Mouse (Mus musculus): ENCODE measurements around the gene Ptger1.

Gene Ptger1

GRCm38 (mm10) chr8:83665969-83666865 lies at the start of gene Ptger1:
Gene Ptger1, plus strand, starts transcription at chr8:83666678.
- H3K4me3 ChIP-seq (replicated peaks; ENCODE audit: low read length): peak within 1 kb of the TSS; percentile 76
- H3K9me3 ChIP-seq (ENCODE audit: low read length): no peaks in the 10 kb centered on the region; the same call in 1 of the 2 replicates
- no peak for TF ChIP-seq CTCF (conservative IDR thresholded peaks at IDR 0.05; ENCODE audit: low read length)
- TF ChIP-seq NANOG (IDR thresholded peaks at IDR 0.05; ENCODE audit: borderline replicate concordance, low read length): no peak
- TF ChIP-seq POU5F1 (IDR thresholded peaks at IDR 0.05; ENCODE audit: borderline replicate concordance, low read length): no peak
- peaks cover 61% of the 10 kb centered on the region for H3K36me3 ChIP-seq (ENCODE audit: insufficient read depth, low read length)
- peaks cover 22% of the 10 kb centered on the region for H3K27me3 ChIP-seq (ENCODE audit: insufficient read depth, low read length)
- H3K4me1 ChIP-seq (replicated peaks; ENCODE audit: low read depth, low read length): peaks cover 71% of the 10 kb centered on the region

DNA sequence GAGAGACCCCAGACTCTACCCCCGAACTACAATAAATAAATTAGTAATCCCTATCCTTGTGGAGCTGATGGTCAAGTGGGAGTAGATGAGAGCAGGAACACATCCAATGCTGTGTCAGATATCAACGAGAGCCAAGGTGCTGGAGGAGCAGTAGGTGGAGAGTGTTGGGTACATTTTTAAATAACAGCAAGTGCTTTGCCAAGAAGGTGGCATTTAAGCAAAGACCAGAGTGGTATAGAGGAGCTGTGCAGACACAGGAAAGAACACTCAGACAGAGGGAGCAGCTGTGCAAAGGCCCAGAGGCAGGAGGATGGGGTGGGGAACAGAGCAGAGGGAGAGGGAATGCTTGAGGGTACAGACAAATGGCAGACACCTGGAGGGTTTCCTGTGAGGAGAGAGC lies 49.4 kb upstream of the Ptger1 start:
- Histone ChIP-seq H3K4me3 (replicated peaks; ENCODE audit: low read length) (no peak overlapping the region), H3K36me3 (ENCODE audit: insufficient read depth, low read length) (peaks cover 23% of the 10 kb centered on the region), H3K4me1 (replicated peaks; ENCODE audit: low read depth, low read length) (peaks cover 4% of the 10 kb centered on the region), H3K27me3 (ENCODE audit: insufficient read depth, low read length) (no peaks in the 10 kb centered on the region), H3K9me3 (ENCODE audit: low read length) (no peaks in the 10 kb centered on the region)
- TF ChIP-seq NANOG (IDR thresholded peaks at IDR 0.05; ENCODE audit: borderline replicate concordance, low read length) (no peak), POU5F1 (IDR thresholded peaks at IDR 0.05; ENCODE audit: borderline replicate concordance, low read length) (no peak), CTCF (conservative IDR thresholded peaks at IDR 0.05; ENCODE audit: low read length) (no peak)

- H3K4me1 ChIP-seq (replicated peaks; ENCODE audit: low read depth, low read length): peaks cover 10% of the 10 kb centered on the region
- no peak for TF ChIP-seq NANOG (IDR thresholded peaks at IDR 0.05; ENCODE audit: borderline replicate concordance, low read length)
- no peak for TF ChIP-seq POU5F1 (IDR thresholded peaks at IDR 0.05; ENCODE audit: borderline replicate concordance, low read length)
- H3K36me3 ChIP-seq (ENCODE audit: insufficient read depth, low read length): peaks cover 8% of the 10 kb centered on the region
- H3K9me3 ChIP-seq (ENCODE audit: low read length): no peaks in the 10 kb centered on the region
- no peaks in the 10 kb centered on the region; the same call in 1 of the 2 replicates for H3K27me3 ChIP-seq (ENCODE audit: insufficient read depth, low read length)
- H3K4me3 ChIP-seq (replicated peaks; ENCODE audit: low read length): no peak overlapping the region
Measured at GRCm38 (mm10) chr8:83618566-83618965, 47.9 kb upstream of the Ptger1 start.

DNA sequence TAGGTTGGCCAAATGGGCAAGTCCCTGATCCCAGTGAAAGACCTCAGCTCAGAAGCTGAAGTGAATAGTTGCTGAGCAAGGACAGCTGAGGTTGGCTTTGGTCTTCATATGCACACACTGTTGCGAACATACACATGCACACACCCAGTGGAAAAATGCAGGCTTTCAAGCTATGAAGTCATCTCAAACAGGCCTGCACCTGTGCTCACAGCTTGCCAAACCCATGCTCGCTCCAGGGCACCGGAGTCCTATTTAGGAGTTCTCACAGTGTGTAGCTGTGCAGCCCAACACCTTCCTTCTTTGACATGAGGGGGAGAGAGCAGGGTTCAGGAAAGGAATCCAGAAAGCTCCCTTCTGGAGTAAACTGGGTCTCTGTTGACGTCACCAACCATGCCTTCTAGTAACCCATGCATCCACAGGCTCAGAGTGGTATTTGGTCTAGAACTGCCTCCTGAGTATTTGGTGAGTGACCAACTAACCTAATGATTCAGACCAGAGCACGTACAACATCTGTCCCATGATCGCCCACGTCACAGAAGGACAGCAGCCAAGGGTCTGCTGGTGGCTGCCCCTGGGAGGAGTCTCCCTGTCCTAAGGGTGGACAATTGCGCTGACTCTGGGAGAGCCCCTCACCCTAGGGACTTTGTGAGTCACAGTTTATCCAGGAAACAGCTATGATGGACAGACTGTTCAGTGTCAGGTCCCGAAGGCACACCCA lies 46.8 kb upstream of the Ptger1 start:
- Histone ChIP-seq H3K27me3 (ENCODE audit: insufficient read depth, low read length) (no peaks in the 10 kb centered on the region; the same call in 1 of the 2 replicates), H3K9me3 (ENCODE audit: low read length) (no peaks in the 10 kb centered on the region), H3K36me3 (ENCODE audit: insufficient read depth, low read length) (no peaks in the 10 kb centered on the region), H3K4me3 (replicated peaks; ENCODE audit: low read length) (no peak overlapping the region), H3K4me1 (replicated peaks; ENCODE audit: low read depth, low read length) (peaks cover 16% of the 10 kb centered on the region)
- TF ChIP-seq CTCF (conservative IDR thresholded peaks at IDR 0.05; ENCODE audit: low read length) (no peak), POU5F1 (IDR thresholded peaks at IDR 0.05; ENCODE audit: borderline replicate concordance, low read length) (no peak), NANOG (IDR thresholded peaks at IDR 0.05; ENCODE audit: borderline replicate concordance, low read length) (no peak)

DNA sequence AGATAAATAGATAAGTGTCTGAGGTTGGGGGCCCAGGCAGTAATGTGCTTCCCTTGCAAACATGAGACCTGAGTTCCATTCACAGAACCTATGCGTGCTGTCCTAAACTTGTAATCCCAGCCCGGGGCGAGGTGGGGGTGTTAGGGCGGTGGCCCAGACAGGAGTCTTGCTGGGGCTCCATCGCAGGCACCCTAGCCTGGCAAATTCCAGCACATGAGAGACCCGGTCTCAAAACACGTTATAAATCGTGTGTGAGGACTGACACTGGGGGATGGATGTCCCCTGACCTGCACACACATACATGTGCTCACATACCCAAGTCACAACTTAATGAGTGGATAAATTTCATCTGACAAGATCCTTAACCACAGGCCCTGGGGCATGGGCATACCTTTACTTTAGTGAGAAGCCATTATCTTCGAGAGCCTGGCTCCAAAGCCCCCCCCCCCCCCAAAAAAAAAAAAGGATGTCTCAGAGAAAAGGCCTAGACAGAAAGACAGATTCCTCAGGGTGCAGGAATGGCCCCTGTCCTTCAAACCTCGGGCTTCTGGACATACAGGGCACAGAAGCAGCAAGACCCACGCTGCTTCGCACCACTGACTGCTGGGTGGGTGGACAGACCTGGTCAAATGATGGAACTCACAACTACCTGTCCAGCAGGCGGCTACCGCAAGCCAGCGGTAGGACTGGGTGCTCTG lies 44.6 kb upstream of the Ptger1 start:
- Histone ChIP-seq H3K4me3 (replicated peaks; ENCODE audit: low read length) (peak overlapping the region; percentile 56; the same call in 1 of the 2 replicates), H3K4me1 (replicated peaks; ENCODE audit: low read depth, low read length) (peaks cover 16% of the 10 kb centered on the region), H3K9me3 (ENCODE audit: low read length) (no peaks in the 10 kb centered on the region), H3K36me3 (ENCODE audit: insufficient read depth, low read length) (no peaks in the 10 kb centered on the region), H3K27me3 (ENCODE audit: insufficient read depth, low read length) (no peaks in the 10 kb centered on the region; the same call in 1 of the 2 replicates)
- no peak for TF ChIP-seq NANOG (IDR thresholded peaks at IDR 0.05; ENCODE audit: borderline replicate concordance, low read length)
- no peak for TF ChIP-seq POU5F1 (IDR thresholded peaks at IDR 0.05; ENCODE audit: borderline replicate concordance, low read length)
- no peak for TF ChIP-seq CTCF (conservative IDR thresholded peaks at IDR 0.05; ENCODE audit: low read length)

DNA sequence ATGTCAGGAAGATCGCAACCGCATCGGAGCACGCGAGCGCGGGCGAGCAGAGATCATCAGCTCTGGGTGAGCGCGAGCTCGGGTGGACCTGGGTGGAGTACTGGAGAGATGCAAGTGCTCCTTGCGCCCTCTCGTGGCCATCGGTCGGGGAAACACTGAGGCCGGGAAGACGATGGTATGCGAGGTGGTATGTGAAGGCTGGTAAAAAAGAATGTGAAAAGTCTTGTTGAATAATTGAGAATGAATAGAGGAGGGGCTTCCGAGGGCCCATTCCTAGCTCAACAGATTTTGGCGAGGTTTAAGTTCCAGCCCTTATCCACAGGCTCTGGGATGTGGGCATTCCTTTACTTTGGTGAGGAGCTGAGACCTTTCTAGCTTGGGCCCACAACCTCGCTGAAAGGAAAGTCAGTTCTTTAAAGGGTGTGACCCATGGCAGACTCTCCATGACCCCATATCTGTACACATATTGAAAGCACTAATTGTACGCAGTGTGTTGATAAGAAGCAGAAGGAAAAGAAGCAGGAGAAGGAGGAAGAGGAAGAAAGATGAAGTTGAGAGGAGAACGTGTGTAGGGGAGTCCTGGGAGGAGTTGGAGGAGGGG lies 44.0 kb upstream of the Ptger1 start:
- peak overlapping the region; percentile 56; the same call in 1 of the 2 replicates for H3K4me3 ChIP-seq (replicated peaks; ENCODE audit: low read length)
- H3K27me3 ChIP-seq (ENCODE audit: insufficient read depth, low read length): no peaks in the 10 kb centered on the region; the same call in 1 of the 2 replicates
- no peaks in the 10 kb centered on the region for H3K9me3 ChIP-seq (ENCODE audit: low read length)
- peaks cover 16% of the 10 kb centered on the region for H3K4me1 ChIP-seq (replicated peaks; ENCODE audit: low read depth, low read length)
- H3K36me3 ChIP-seq (ENCODE audit: insufficient read depth, low read length): no peaks in the 10 kb centered on the region
- TF ChIP-seq NANOG (IDR thresholded peaks at IDR 0.05; ENCODE audit: borderline replicate concordance, low read length) (no peak), CTCF (conservative IDR thresholded peaks at IDR 0.05; ENCODE audit: low read length) (peak; percentile 41), POU5F1 (IDR thresholded peaks at IDR 0.05; ENCODE audit: borderline replicate concordance, low read length) (no peak)

DNA sequence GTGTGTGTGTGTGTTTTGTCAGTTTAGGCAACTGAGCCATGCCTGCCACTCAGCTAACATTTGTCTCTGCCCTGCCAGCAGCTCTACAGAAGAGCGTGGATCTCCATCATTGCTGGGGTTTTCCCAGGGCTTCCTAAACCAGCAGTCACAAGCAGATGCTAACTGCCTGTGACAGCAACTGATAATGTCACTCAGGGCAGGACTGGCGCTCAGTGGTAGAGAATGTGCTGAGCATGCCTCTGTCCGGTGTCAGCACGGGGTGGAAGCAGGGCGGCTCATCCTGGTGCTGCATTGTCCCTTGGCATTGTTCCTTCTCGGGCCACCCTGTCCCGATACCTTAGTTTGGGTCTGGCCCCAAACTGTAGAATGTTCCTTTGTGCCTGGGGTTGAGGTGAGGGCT lies 42.9 kb upstream of the Ptger1 start:
- Histone ChIP-seq H3K4me1 (replicated peaks; ENCODE audit: low read depth, low read length) (peaks cover 16% of the 10 kb centered on the region), H3K27me3 (ENCODE audit: insufficient read depth, low read length) (no peaks in the 10 kb centered on the region; the same call in 1 of the 2 replicates), H3K9me3 (ENCODE audit: low read length) (no peaks in the 10 kb centered on the region), H3K4me3 (replicated peaks; ENCODE audit: low read length) (no peak overlapping the region), H3K36me3 (ENCODE audit: insufficient read depth, low read length) (no peaks in the 10 kb centered on the region)
- TF ChIP-seq CTCF (conservative IDR thresholded peaks at IDR 0.05; ENCODE audit: low read length) (no peak), NANOG (IDR thresholded peaks at IDR 0.05; ENCODE audit: borderline replicate concordance, low read length) (no peak), POU5F1 (IDR thresholded peaks at IDR 0.05; ENCODE audit: borderline replicate concordance, low read length) (no peak)
